Mouse (Mus musculus) liver, embryonic 13.5 days (tissue): ENCODE results near the gene Mlxip. TPM values are rescaled to one million over a fixed set of nuclear protein-coding genes. Genes with fewer than 3 reads are reported as not detected.

ENCODE experiments used
- ATAC-seq: fragments of 200-750 bp; cut with Nextera tagmentation; 2 replicates; pipeline ENCODE4 v1.8.0; 2017; ENCODE audit warnings: low read depth, mild to moderate bottlenecking, moderate number of reproducible peaks, moderate library complexity
- DNase-seq: peaks from one replicate; pipeline ENCODE4 v3.0.0; 2022
- H3K27ac ChIP-seq: fragments of 300-500 bp; sonication (generic); 2 replicates; pipeline ENCODE4 v1.5.1; 2015; ENCODE audit warnings: moderate library complexity, mild to moderate bottlenecking, inconsistent platforms
- H3K27me3 ChIP-seq: fragments of 300-500 bp; sonication (generic); 2 replicates; pipeline ENCODE4 v1.6.1; 2015; ENCODE audit warnings: mild to moderate bottlenecking, inconsistent platforms
- H3K36me3 ChIP-seq: fragments of 300-500 bp; sonication (generic); 2 replicates; pipeline ENCODE4 v1.6.1; 2015; ENCODE audit warnings: mild to moderate bottlenecking, inconsistent platforms
- H3K4me1 ChIP-seq: fragments of 300-500 bp; sonication (generic); replicated peaks from 2 replicates; pipeline ENCODE4 v1.6.1; 2015; ENCODE audit warnings: inconsistent platforms
- H3K4me2 ChIP-seq: fragments of 300-500 bp; sonication (generic); 2 replicates; pipeline ENCODE4 v1.6.1; 2015; ENCODE audit warnings: inconsistent platforms, mild to moderate bottlenecking, moderate library complexity
- H3K4me3 ChIP-seq: fragments of 300-500 bp; sonication (generic); replicated peaks from 2 replicates; pipeline ENCODE4 v1.5.1; 2015; ENCODE audit warnings: mild to moderate bottlenecking, inconsistent platforms
- H3K9ac ChIP-seq: fragments of 300-500 bp; sonication (generic); 2 replicates; pipeline ENCODE4 v1.6.1; 2015; ENCODE audit warnings: mild to moderate bottlenecking, inconsistent platforms
- H3K9me3 ChIP-seq: fragments of 300-500 bp; sonication (generic); replicated peaks from 2 replicates; pipeline ENCODE4 v1.6.1; 2016; ENCODE audit warnings: inconsistent platforms
- WGBS: fragments of 180-500 bp; shearing (Covaris S2); methylation state at CpG from one replicate; pipeline ENCODE4 v1.1.7; 2015; ENCODE audit not compliant: insufficient replicate concordance; 5-methylcytosine and 5-hydroxymethylcytosine counted together
- polyA plus RNA-seq: library from polyadenylated mRNA; unstranded; fragments of >200 nt; fragmentation: Nextera tagmentation; extraction: Ambion mirVana; gene quantifications from 2 replicates; pipeline ENCODE4 v1.2.1, GENCODE M21; 2015

Mlxip gene
- polyA plus RNA-seq, 1 experiment from 2014 or later: 3.6 TPM

- H3K9ac ChIP-seq: no peak overlapping the region
- H3K4me1 ChIP-seq: no peaks in the 10 kb centered on the region; the same call in 1 of the 2 replicates
- H3K36me3 ChIP-seq: no peaks in the 10 kb centered on the region
- no peak overlapping the region for H3K4me3 ChIP-seq
- H3K27me3 ChIP-seq: no peaks in the 10 kb centered on the region
- no peak for ATAC-seq
- no peak overlapping the region for H3K27ac ChIP-seq
- no peak for DNase-seq
- H3K9me3 ChIP-seq: no peaks in the 10 kb centered on the region
- H3K4me2 ChIP-seq: no peak overlapping the region
- 63% methylated on average over 5 of the region's 5 CpGs for WGBS
Measured at GRCm38 (mm10) chr5:123473817-123474216, 79.2 kb downstream of the Mlxip start.

GRCm38 (mm10) chr5:123487659-123488395 lies 93.2 kb downstream of the Mlxip start:
- ATAC-seq: no peak

GRCm38 (mm10) chr5:123489112-123489785 lies 94.7 kb downstream of the Mlxip start, which contains the start of the genes Lrrc43 and Il31:
TSS of gene Lrrc43 (plus strand) at chr5:123489305.
TSS of gene Il31 (minus strand) at chr5:123489489.
- ATAC-seq (no peak), DNase-seq (no peak)
- WGBS: 7% methylated on average over 25 of the region's 25 CpGs
- Histone ChIP-seq H3K4me3 (no peak within 1 kb of the TSS), H3K4me2 (no peak within 1 kb of the TSS), H3K4me1 (no peaks in the 10 kb centered on the region), H3K36me3 (no peaks in the 10 kb centered on the region), H3K9me3 (no peaks in the 10 kb centered on the region), H3K27me3 (peaks cover 30% of the 10 kb centered on the region), H3K27ac (no peak within 1 kb of the TSS), H3K9ac (no peak within 1 kb of the TSS)

More at GRCm38 (mm10) chr5:123487659-123488395, 93.2 kb downstream of the Mlxip start:
- Histone ChIP-seq H3K9me3 (no peaks in the 10 kb centered on the region), H3K4me1 (no peaks in the 10 kb centered on the region), H3K4me2 (no peak overlapping the region), H3K27ac (no peak overlapping the region), H3K36me3 (no peaks in the 10 kb centered on the region), H3K9ac (no peak overlapping the region), H3K27me3 (peaks cover 30% of the 10 kb centered on the region), H3K4me3 (no peak overlapping the region)
- no peak for DNase-seq
- 45% methylated on average over 11 of the region's 11 CpGs for WGBS

GRCm38 (mm10) chr5:123489935-123490334 lies 95.3 kb downstream of the Mlxip start:
- Histone ChIP-seq H3K4me2 (no peak overlapping the region), H3K27ac (no peak overlapping the region), H3K9ac (no peak overlapping the region), H3K4me3 (no peak overlapping the region), H3K9me3 (no peaks in the 10 kb centered on the region), H3K4me1 (no peaks in the 10 kb centered on the region), H3K27me3 (peaks cover 30% of the 10 kb centered on the region), H3K36me3 (no peaks in the 10 kb centered on the region)
- 55% methylated on average over 9 of the region's 9 CpGs for WGBS
- DNase-seq: no peak
- no peak for ATAC-seq

GRCm38 (mm10) chr5:123499717-123500116 lies 105.1 kb downstream of the Mlxip start:
- ATAC-seq (no peak), DNase-seq (no peak)
- Histone ChIP-seq H3K27me3 (peaks cover 31% of the 10 kb centered on the region), H3K9me3 (no peaks in the 10 kb centered on the region), H3K4me3 (no peak overlapping the region), H3K27ac (no peak overlapping the region), H3K4me2 (no peak overlapping the region), H3K36me3 (no peaks in the 10 kb centered on the region), H3K9ac (no peak overlapping the region), H3K4me1 (peaks cover 14% of the 10 kb centered on the region)
- WGBS: 39% methylated on average over 4 of the region's 4 CpGs

GRCm38 (mm10) chr5:123501973-123502372 lies 107.4 kb downstream of the Mlxip start:
- H3K27ac ChIP-seq: no peak overlapping the region
- H3K4me2 ChIP-seq: no peak overlapping the region
- no peak overlapping the region for H3K4me3 ChIP-seq
- H3K9me3 ChIP-seq: no peaks in the 10 kb centered on the region
- peaks cover 42% of the 10 kb centered on the region for H3K27me3 ChIP-seq
- ATAC-seq: no peak
- 43% methylated on average over 4 of the region's 4 CpGs for WGBS
- H3K9ac ChIP-seq: no peak overlapping the region
- no peaks in the 10 kb centered on the region for H3K36me3 ChIP-seq
- DNase-seq: no peak
- peaks cover 14% of the 10 kb centered on the region for H3K4me1 ChIP-seq

Other genes starting within 250 kb of the Mlxip start
- gene Psmd9, start 225.4 kb upstream of the Mlxip start, polyA plus RNA-seq: 76.0 and 76.3 TPM in 2 replicates
- 12.4 and 15.2 TPM in 2 replicates for gene Hpd, start 212.1 kb upstream of the Mlxip start, polyA plus RNA-seq
- gene Wdr66, start 142.7 kb upstream of the Mlxip start, polyA plus RNA-seq: 0.16 TPM in 1 of 2 replicates, not detected in the other
- 6.6 and 7.9 TPM in 2 replicates for gene Bcl7a, start 51.0 kb upstream of the Mlxip start, polyA plus RNA-seq
- not detected in 2 replicates for gene Lrrc43, start 94.5 kb downstream of the Mlxip start, polyA plus RNA-seq
- gene Il31, start 94.7 kb downstream of the Mlxip start, polyA plus RNA-seq: not detected in 2 replicates
- gene B3gnt4, start 115.7 kb downstream of the Mlxip start, polyA plus RNA-seq: 0.07 TPM in 2 replicates
- gene Diablo, start 129.4 kb downstream of the Mlxip start, polyA plus RNA-seq: 67.3 and 74.4 TPM in 2 replicates
- gene Gm49027, start 130.7 kb downstream of the Mlxip start, polyA plus RNA-seq: 0.18 and 0.21 TPM in 2 replicates
- 20.7 and 21.1 TPM in 2 replicates for gene Vps33a, start 178.2 kb downstream of the Mlxip start, polyA plus RNA-seq